Mouse (Mus musculus) hindbrain, postnatal 0 days (tissue): ENCODE measurements around the gene Vwa3b. TPM values are rescaled to one million over a fixed set of nuclear protein-coding genes. Genes with fewer than 3 reads are reported as not detected.

Source experiments
- ATAC-seq: fragments of 200-750 bp; cut with Nextera tagmentation; 2 replicates; pipeline ENCODE4 v1.8.0; 2017; ENCODE audit warnings: mild to moderate bottlenecking, moderate TSS enrichment, moderate library complexity
- DNase-seq: peaks from one replicate; pipeline ENCODE4 v3.0.0-alpha.2; 2015; ENCODE audit warnings: low spot score
- H3K27ac ChIP-seq: fragments of 300-500 bp; sonication (generic); 2 replicates; pipeline ENCODE4 v1.5.1; 2014; ENCODE audit warnings: mild to moderate bottlenecking
- H3K27me3 ChIP-seq: fragments of 300-500 bp; sonication (generic); 2 replicates; pipeline ENCODE4 v1.6.1; 2014; ENCODE audit warnings: low read length, mixed read lengths; ENCODE audit not compliant: insufficient read depth
- H3K36me3 ChIP-seq: fragments of 300-500 bp; sonication (generic); 2 replicates; pipeline ENCODE4 v1.6.1; 2014; ENCODE audit warnings: low read length, mixed read lengths; ENCODE audit not compliant: insufficient read depth
- H3K4me1 ChIP-seq: fragments of 300-500 bp; sonication (generic); 2 replicates; pipeline ENCODE4 v1.6.1; 2014; ENCODE audit warnings: antibody characterized with exemption, low read length, mixed read lengths; ENCODE audit not compliant: insufficient read depth
- H3K4me2 ChIP-seq: fragments of 300-500 bp; sonication (generic); 2 replicates; pipeline ENCODE4 v1.6.1; 2014; ENCODE audit warnings: low read depth, mild to moderate bottlenecking, low read length, moderate library complexity, mixed read lengths
- H3K4me3 ChIP-seq: fragments of 300-500 bp; sonication (generic); 2 replicates; pipeline ENCODE4 v1.5.1; 2014; ENCODE audit warnings: low read length
- H3K9ac ChIP-seq: fragments of 300-500 bp; sonication (generic); replicated peaks from 2 replicates; pipeline ENCODE4 v1.6.1; 2014; ENCODE audit warnings: mild to moderate bottlenecking, low read length, moderate library complexity, mixed read lengths
- H3K9me3 ChIP-seq: fragments of 300-500 bp; sonication (generic); 2 replicates; pipeline ENCODE4 v1.6.1; 2016; ENCODE audit warnings: low read length, mixed read lengths
- CTCF ChIP-seq: IDR thresholded peaks from 2 replicates; pipeline ENCODE4 v1.5.1; 2016; ENCODE audit warnings: antibody characterized with exemption, control low read depth, low read depth
- WGBS: fragments of 180-500 bp; shearing (Covaris S2); extraction: QIAGEN DNeasy Blood & Tissue Kit; methylation state at CpG from one replicate; pipeline ENCODE4 v1.1.7; 2014; 5-methylcytosine and 5-hydroxymethylcytosine counted together
- polyA plus RNA-seq: library from polyadenylated mRNA; unstranded; fragments of >200 nt; fragmentation: Nextera tagmentation; extraction: Ambion mirVana; gene quantifications from 2 replicates; pipeline ENCODE4 v1.2.1, GENCODE M21; 2015
- total RNA-seq: library from RNA; depleted of rRNA; stranded (reverse); fragments of >200 nt; gene quantifications from 2 replicates; pipeline ENCODE4 v1.2.3, GENCODE M21; 2014; rRNA removed

The Vwa3b gene
- total RNA-seq, result 1.5 and 1.7 TPM in 2 replicates
- polyA plus RNA-seq, result 1.7 and 2.9 TPM in 2 replicates

DNA sequence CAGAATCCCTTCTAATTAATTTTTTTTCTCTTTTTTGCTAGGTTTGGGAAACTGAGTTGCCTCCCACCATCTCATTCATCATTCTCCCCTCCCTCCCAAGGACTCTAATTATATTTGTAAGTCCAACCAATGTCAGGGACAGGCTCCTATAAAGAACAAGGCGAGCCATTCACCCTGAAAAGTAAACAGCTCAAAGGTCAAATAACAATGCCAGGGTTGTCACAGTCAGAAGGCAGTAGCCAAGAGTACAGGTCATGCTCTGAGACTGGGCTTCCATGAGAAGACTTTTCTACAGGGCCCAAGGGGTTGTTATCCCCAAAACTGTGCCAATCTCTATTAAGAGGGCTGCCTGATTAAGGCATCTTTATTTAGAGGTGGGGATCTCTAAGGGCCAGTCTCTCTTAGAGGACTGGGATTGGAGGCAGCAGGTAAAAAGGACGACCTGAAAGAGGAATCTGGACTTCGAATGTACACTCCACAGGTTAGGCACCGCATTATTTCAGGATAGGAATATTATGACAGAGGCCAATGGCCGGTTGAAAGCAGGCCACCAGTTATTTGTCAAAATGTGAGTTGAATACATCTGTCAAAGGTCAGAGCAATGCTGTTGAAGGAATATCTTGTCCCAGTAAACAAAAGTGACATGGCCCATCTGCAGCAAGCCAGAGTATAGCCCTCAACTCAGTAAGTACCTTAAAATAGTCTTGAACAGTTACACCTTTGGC, at the start of gene Vwa3b:
Vwa3b (plus strand) TSS at position 635 of the 725 bp plus-strand sequence.
- H3K4me1 ChIP-seq, result 0 out of 2 replicates have a peak, but pooled peaks cover 4% of the 10 kb centered on the region
- no peak within 1 kb of the TSS for H3K9ac ChIP-seq
- H3K4me2 ChIP-seq, result no peak within 1 kb of the TSS
- no peak within 1 kb of the TSS for H3K4me3 ChIP-seq
- H3K27ac ChIP-seq, result no peak within 1 kb of the TSS
- no peaks in the 10 kb centered on the region for H3K9me3 ChIP-seq
- WGBS, result 80% methylated on average over 5 of the region's 5 CpGs
- no peaks in the 10 kb centered on the region for H3K36me3 ChIP-seq
- DNase-seq, result no peak
- no peak for ATAC-seq
- TF ChIP-seq CTCF, result no peak
- H3K27me3 ChIP-seq, result no peaks in the 10 kb centered on the region

DNA sequence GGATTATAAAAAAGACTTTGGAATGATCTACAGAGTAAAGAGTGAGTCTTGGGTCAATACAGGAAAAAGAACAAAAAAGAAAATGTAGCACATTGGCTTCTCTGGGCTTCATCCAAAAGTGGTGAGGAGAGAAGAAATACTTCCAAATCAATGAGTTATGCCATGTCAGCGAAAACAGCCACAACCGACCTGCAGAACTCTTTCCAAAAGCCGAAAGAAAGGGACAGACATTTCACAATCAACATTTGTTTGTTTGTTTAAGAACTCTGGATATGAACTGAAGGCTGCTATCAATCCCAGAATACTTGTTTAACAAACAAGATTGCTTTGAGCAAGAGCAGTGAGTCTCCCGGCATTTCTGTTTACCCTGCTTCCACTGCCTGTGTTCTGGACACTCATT, 49.6 kb upstream of the Vwa3b start:
- Histone ChIP-seq H3K4me1 (no peaks in the 10 kb centered on the region), H3K4me3 (no peak overlapping the region), H3K9ac (no peak overlapping the region), H3K36me3 (no peaks in the 10 kb centered on the region), H3K27me3 (no peaks in the 10 kb centered on the region), H3K4me2 (no peak overlapping the region), H3K9me3 (no peaks in the 10 kb centered on the region), H3K27ac (no peak overlapping the region)
- 85% methylated on average over 4 of the region's 4 CpGs for WGBS
- DNase-seq (no peak), ATAC-seq (no peak)
- no peak for TF ChIP-seq CTCF

DNA sequence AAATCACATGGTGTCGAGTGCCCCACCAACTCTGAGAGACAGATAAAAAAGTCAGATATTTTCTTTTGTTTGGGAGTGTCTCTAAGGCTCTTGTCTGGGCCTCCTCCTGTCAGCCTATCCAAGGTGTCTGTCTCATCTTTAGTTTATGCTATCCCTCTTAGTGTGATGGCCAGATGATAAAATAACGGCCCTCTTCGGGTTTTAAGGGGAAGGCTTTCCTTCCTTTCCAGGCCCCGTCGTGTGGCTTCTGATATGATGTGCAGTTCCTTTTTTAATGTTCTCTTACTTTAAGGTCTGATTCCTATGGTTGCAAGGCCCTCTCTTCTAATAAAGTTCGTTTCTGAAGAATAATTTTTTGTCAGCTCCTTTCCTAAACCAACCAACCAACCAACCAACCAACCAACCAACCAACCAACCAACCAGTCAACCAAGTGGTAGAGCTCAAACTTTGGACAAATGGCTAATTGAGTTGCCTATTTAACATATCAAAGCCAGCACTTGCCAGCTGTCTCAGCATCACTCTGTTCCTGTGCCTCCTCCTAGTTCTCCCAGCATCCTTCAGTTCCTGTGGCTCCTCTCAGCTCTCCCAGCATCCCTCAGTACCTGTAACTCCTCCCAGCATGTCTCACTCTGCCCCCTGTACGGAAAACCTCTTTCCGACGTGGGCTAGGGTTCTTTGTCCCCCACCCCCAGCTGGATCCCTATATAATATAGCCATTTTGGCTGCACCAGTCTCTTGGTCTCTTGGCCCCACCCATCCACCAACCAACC, 44.0 kb upstream of the Vwa3b start:
- ATAC-seq (no peak), DNase-seq (no peak)
- no peak for TF ChIP-seq CTCF
- Histone ChIP-seq H3K9ac (no peak overlapping the region), H3K36me3 (no peaks in the 10 kb centered on the region), H3K4me3 (no peak overlapping the region), H3K4me2 (no peak overlapping the region), H3K27me3 (no peaks in the 10 kb centered on the region), H3K9me3 (no peaks in the 10 kb centered on the region), H3K4me1 (no peaks in the 10 kb centered on the region), H3K27ac (no peak overlapping the region)
- WGBS, result 86% methylated on average over 9 of the region's 9 CpGs

DNA sequence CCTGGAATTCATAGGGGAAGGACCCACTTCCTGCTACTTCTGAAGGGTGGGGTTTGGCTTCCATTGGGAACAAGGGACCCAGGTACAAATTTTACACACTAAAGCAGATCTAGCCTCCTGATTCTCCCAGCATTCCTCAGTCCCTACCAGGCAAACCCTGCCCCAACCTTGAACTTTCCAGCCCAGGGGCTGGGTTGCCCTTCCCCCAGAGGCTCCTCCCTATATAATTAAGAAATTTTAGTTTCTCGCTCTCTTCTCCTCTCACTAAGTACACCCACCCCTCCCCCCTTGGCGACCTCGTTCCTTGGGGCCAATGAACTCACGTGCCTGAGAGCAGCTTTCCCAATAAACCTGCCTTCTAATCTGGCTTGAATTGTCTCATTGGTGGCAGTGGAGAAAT, 42.6 kb upstream of the Vwa3b start:
- DNase-seq (no peak), ATAC-seq (no peak)
- Histone ChIP-seq H3K27me3 (no peaks in the 10 kb centered on the region), H3K4me3 (no peak overlapping the region), H3K9ac (no peak overlapping the region), H3K4me1 (no peaks in the 10 kb centered on the region), H3K9me3 (no peaks in the 10 kb centered on the region), H3K36me3 (no peaks in the 10 kb centered on the region), H3K4me2 (no peak overlapping the region), H3K27ac (no peak overlapping the region)
- 43% methylated on average over 4 of the region's 4 CpGs for whole genome bisulfite sequencing
- no peak for TF ChIP-seq CTCF

DNA sequence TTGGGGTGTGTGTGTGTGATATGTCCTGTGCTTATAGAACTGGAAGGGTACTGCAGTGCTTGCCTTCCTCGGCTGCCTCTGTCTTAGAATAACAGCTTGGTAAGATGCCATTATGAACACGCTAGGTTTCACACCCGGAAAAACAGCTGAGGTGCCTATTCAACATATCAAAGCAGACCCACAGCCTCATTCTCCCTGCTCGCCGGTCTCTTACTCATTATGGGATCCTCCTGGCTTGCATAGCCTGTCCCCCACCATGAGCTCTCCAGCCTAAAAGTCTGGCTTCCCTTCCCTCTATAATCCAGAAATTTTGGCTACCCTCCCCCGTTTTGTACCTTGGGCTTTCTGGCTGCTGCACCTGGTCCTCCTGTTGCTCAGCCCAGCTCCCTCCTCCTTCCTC, 42.0 kb upstream of the Vwa3b start:
- Histone ChIP-seq H3K4me1 (no peaks in the 10 kb centered on the region), H3K27me3 (no peaks in the 10 kb centered on the region), H3K9me3 (no peaks in the 10 kb centered on the region), H3K27ac (no peak overlapping the region), H3K4me3 (no peak overlapping the region), H3K4me2 (no peak overlapping the region), H3K9ac (no peak overlapping the region), H3K36me3 (no peaks in the 10 kb centered on the region)
- DNase-seq (no peak), ATAC-seq (no peak)
- 27% methylated on average over 6 of the region's 6 CpGs for WGBS
- TF ChIP-seq CTCF, result no peak

DNA sequence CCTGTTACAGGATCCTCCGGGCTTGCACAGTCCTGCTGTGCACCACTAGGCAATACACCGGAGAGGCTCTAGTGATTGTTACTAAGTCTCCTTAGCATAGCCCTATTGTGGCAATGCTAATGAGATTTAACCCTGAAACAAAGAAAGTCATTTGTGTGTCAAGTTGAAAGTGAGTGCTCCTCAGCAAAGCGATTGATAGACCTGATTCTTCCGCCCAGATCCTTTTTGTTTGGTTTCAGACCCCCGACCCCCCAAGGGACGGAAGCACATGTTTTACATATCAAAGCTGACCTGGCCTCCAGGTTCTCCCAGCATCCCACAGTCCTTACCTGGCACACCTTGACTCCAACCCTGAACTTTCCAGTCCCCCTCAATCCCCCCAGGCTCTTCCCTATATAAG, 40.5 kb upstream of the Vwa3b start:
- Histone ChIP-seq H3K27ac (no peak overlapping the region), H3K27me3 (no peaks in the 10 kb centered on the region), H3K4me1 (no peaks in the 10 kb centered on the region), H3K36me3 (no peaks in the 10 kb centered on the region), H3K4me3 (no peak overlapping the region), H3K9ac (no peak overlapping the region), H3K4me2 (no peak overlapping the region), H3K9me3 (no peaks in the 10 kb centered on the region)
- TF ChIP-seq CTCF, result no peak
- ATAC-seq (no peak), DNase-seq (no peak)
- 13% methylated on average over 6 of the region's 6 CpGs for WGBS
